Mouse (Mus musculus) left cerebral cortex, adult 8-10 months (tissue): ENCODE measurements around the gene Olfr836. TPM values are rescaled to one million over a fixed set of nuclear protein-coding genes. Genes with fewer than 3 reads are reported as not detected.
"Not testable (repeated sequence)": the region's sequence is repeated elsewhere in the genome, so short reads cannot be mapped to it uniquely, and the experiment has no call there.

Source experiments
- DNase-seq, 2 experiments: peaks; one replicate each; pipeline ENCODE4 v3.0.0; 2022; ENCODE audit warnings: low spot score in 2 of 2
- total RNA-seq, 4 experiments: library from RNA; stranded (reverse); gene quantifications; 2 replicates each; pipeline ENCODE4 v1.2.4; 2022

Gene Olfr836
- total RNA-seq: not detected

DNA sequence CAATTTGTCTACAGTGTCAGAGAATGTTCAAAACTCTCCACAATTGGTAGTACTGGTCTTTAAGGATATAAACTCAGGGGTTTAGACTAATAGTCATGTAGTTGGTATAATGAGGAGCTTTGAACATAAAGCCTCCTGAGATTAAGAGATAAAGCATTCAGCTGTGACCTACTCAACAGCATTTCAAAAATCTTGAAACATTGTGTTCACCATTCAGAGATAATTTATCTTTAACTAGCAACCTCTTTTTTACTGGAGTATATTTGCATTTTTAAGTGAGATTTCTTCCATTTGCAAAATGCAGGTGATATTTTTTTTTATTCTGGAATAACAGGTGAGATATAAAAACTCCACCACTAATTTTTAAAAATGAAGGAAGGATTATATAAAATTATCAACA lies at the start of gene Olfr836:
Olfr836 (plus strand) TSS at position 301 of the 400 bp plus-strand sequence.
- DNase-seq: no peak

DNA sequence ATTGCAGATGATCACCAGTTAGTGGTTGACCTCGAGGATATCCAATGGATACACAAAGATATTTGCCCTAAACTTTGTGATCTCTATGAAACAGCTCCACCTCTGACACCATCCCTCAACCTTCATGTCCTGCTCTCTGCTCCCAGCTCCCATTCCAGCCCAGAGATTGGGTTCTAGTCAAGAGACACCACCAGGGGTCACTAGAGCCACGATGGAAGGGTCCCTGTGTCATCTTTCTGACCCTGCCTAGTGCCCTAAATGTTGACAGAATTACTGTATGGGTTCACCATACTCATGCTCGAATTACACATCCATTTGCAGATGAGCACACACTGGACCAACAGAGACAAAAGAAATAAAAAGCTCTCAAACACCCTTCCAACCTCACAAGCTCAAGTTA lies 35.2 kb upstream of the Olfr836 start:
- no peak for DNase-seq

DNA sequence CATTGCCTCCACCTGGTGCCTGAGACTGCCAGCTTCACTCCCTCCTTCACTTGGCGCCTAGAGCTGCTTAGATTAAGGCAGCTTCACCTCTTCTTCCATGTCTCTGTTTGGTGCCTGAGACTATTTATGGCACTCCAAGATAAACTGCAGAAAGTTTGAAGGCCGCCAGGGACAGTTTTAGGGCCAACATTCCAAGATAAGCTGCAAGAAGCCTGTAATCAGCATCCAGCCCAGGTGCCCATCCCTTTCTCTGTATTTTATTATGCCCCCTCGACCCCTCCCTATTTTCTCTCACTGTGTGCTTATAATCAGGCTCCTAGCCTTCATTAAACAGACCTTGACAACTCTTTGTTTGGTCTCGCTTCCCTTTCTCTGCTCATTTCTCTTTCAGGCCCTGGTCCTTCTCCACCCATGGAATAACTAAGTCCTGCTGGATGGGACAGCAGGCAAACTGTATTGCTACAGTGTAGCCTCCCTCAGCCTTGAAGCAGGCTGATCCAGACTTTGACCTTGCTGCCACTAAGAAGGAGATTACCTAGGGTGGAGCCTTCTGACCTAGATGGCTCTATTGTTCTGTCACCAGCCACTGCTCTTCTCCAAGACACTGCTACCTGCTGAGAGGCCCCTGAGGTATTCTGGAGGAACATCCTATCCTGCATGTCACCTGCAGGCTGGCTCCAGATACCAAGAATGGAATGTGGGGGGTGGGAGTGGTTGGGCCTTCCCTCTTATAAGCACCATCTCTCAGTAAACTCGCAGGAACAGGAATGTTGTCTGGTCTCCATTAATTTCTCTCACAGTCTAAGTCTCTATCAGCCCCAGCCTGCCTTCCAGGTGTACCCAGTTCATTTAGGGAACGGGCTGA lies 27.1 kb upstream of the Olfr836 start:
- DNase-seq: not testable (repeated sequence)

DNA sequence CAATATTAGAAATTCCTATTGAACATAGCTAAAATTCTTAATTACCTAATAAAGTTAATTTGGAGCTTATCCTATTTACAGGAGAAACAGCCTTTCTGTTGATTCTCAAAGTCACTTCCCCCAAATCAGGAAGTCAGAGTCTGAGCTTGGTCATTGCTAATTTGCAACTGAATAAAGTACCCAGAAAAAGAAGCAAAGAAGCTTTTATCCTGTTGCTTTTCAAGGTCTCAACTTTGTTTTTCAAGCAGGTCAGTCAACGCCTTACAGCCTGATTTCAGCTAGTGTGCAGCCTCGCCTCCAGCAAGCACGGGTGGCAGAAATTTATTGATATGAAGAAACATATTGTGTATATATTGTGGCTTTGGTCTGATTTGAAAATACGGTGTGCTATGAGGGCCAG lies 22.9 kb upstream of the Olfr836 start:
- no peak for DNase-seq

DNA sequence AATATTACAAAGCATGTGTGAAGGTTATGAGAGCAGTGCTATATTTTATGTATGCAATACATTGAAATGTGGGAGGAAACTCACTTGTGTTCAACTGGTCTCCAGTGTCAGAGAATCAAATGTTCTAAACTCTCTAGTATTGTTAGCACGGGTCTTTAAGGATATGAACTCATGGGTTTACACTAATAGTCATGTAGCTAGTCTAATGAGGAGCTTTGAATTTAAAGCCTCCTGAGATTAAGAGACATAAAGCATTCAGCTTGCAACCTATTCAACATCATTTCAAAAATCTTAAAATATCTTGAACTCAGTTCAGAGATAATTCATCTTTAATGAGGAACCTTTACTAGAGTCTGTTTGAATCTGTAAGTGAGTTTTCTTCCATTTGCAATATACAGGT lies 15.8 kb downstream of the Olfr836 start, which contains the start of gene Olfr837:
Olfr837 (plus strand) TSS at position 301 of the 400 bp plus-strand sequence.
- DNase-seq: no peak

Other genes with a start within 250 kb of the Olfr836 start
- not detected for gene Olfr830, start 245.7 kb upstream of the Olfr836 start, total RNA-seq
- not detected for gene Olfr832, start 183.3 kb upstream of the Olfr836 start, total RNA-seq
- gene Olfr834, start 132.4 kb upstream of the Olfr836 start, total RNA-seq: not detected
- not detected for gene Olfr835, start 87.6 kb upstream of the Olfr836 start, total RNA-seq
- not detected for gene Olfr837, start 15.9 kb downstream of the Olfr836 start, total RNA-seq
- gene Olfr839-ps1, start 56.9 kb downstream of the Olfr836 start, total RNA-seq: under 1 TPM; 0.05 to 0.07 (median 0.05) TPM
- not detected for gene Olfr843, start 131.6 kb downstream of the Olfr836 start, total RNA-seq
- gene Olfr844, start 196.0 kb downstream of the Olfr836 start, total RNA-seq: not detected
- not detected for gene Olfr845, start 216.1 kb downstream of the Olfr836 start, total RNA-seq
- not detected for gene Olfr846, start 243.6 kb downstream of the Olfr836 start, total RNA-seq